9 mouse cellular contexts compared by ENCODE assay signal in the genomic region with DNA sequence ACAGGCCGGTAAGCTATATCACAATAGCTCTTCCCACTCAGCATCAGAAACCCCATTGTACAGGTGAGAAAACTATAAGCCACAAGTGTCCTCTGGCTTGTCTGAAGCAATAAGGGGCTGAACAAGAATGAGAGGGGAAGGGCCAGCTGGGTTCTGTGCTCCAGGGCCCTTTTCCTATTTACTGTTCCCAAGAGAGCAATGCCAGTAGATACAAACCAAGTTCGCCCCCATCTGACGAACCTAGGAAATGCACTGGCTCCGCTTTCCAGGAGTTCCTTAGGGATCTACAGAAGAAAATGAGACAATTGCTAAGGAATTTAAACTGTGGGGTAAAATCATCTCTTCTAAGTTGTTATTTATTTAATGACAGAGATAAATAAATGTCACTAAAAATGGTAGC. TPM values are rescaled to one million over a fixed set of nuclear protein-coding genes. Genes with fewer than 3 reads are reported as not detected.
DNase-seq lines count a peak whose midpoint lies in the region; ATAC-seq and TF ChIP-seq lines count a peak whose summit lies in the region.
"Had no signal": no experiment of that assay in that cellular context is flagged by ENCODE, and none has a peak within 500 bp of the region (broad histone marks: within the 10 kb centered on the region; RNA-seq: fewer than 3 reads in every experiment).

No protein-coding gene starts in this region.

- peak; percentile 35; the same call in 1 of the 2 replicates for TF ChIP-seq CTCF in liver, adult 2 months (IDR thresholded peaks at IDR 0.05; ENCODE audit: low read depth, low read length)
- peak; percentile 86 for TF ChIP-seq CTCF in stomach, postnatal 0 days (IDR thresholded peaks at IDR 0.05; ENCODE audit: low read depth)
- TF ChIP-seq CTCF in thymus, adult 2 months (IDR thresholded peaks at IDR 0.05; ENCODE audit: borderline replicate concordance, control insufficient read depth, extremely low read depth, insufficient read depth, low read length, poor library complexity) = no peak

- no peak overlapping the region for H3K27ac ChIP-seq in liver, adult 2 months (replicated peaks; ENCODE audit: insufficient read depth, low read depth, low read length)
- H3K27ac ChIP-seq in liver, embryonic 12.5 days = no peak overlapping the region
- no peak overlapping the region for H3K27ac ChIP-seq in stomach, postnatal 0 days (replicated peaks)
- no peak overlapping the region for H3K27ac ChIP-seq in thymus, adult 2 months (ENCODE audit: control insufficient read depth, insufficient read depth, low read length)
- H3K27ac ChIP-seq: midbrain, embryonic 12.5 days had no signal

- peak; percentile 20 for DNase-seq in liver, adult 2 months (ENCODE audit: extremely low read depth, low read depth, low spot score)
- peak; percentile 35 to 41 for DNase-seq in adrenal gland, postnatal 4 days (ENCODE audit: low spot score in 2 of 2)
- DNase-seq in gastrocnemius, adult 8-10 months (ENCODE audit: low spot score in 2 of 2) = peak; percentile 54 to 59
- peak; percentile 72 to 89 for DNase-seq in kidney, postnatal 25 days
- peak; percentile 30 to 50 for DNase-seq in lung, adult 18-20 months
- DNase-seq in stomach, postnatal 0 days (ENCODE audit: low spot score) = peak; percentile 76
- no peak for DNase-seq in thymus, adult 2 months

- 36% methylated on average over 4 of the region's 4 CpGs for WGBS in liver, adult 2 months
- 39% methylated on average over 4 of the region's 4 CpGs for WGBS in liver, embryonic 12.5 days (ENCODE audit: insufficient replicate concordance)
- WGBS in stomach, postnatal 0 days = 40% methylated on average over 4 of the region's 4 CpGs
- 59% methylated on average over 4 of the region's 4 CpGs for WGBS in thymus, adult 2 months

- no peaks in the 10 kb centered on the region for H3K79me2 ChIP-seq in liver, adult 2 months (ENCODE audit: control insufficient read depth, insufficient read depth, low read length)

- no peaks in the 10 kb centered on the region for H3K4me1 ChIP-seq in liver, adult 2 months (ENCODE audit: control insufficient read depth, insufficient read depth, low read length)
- H3K4me1 ChIP-seq in liver, embryonic 12.5 days = no peaks in the 10 kb centered on the region; the same call in 1 of the 2 replicates
- H3K4me1 ChIP-seq in stomach, postnatal 0 days (replicated peaks; ENCODE audit: control insufficient read depth, insufficient read depth) = no peaks in the 10 kb centered on the region
- no peaks in the 10 kb centered on the region for H3K4me1 ChIP-seq in thymus, adult 2 months (replicated peaks; ENCODE audit: control insufficient read depth, insufficient read depth, low read length)
- H3K4me1 ChIP-seq: midbrain, embryonic 12.5 days had no signal

- no peaks in the 10 kb centered on the region for H3K36me3 ChIP-seq in liver, adult 2 months (ENCODE audit: control insufficient read depth, insufficient read depth, low read length)
- no peaks in the 10 kb centered on the region for H3K36me3 ChIP-seq in liver, embryonic 12.5 days
- no peaks in the 10 kb centered on the region for H3K36me3 ChIP-seq in stomach, postnatal 0 days (ENCODE audit: control insufficient read depth, insufficient read depth, low read length)
- no peaks in the 10 kb centered on the region for H3K36me3 ChIP-seq in thymus, adult 2 months (ENCODE audit: control insufficient read depth, insufficient read depth, low read length)
- H3K36me3 ChIP-seq: midbrain, embryonic 12.5 days had no signal

- no peak overlapping the region for H3K9ac ChIP-seq in liver, adult 2 months (ENCODE audit: low read depth, low read length)
- no peak overlapping the region for H3K9ac ChIP-seq in liver, embryonic 12.5 days
- no peak overlapping the region for H3K9ac ChIP-seq in stomach, postnatal 0 days (ENCODE audit: low read length)
- H3K9ac ChIP-seq: midbrain, embryonic 12.5 days had no signal

- H3K27me3 ChIP-seq in liver, adult 2 months (ENCODE audit: control insufficient read depth, insufficient read depth, low read length) = no peaks in the 10 kb centered on the region
- no peaks in the 10 kb centered on the region for H3K27me3 ChIP-seq in liver, embryonic 12.5 days (replicated peaks)
- H3K27me3 ChIP-seq in stomach, postnatal 0 days (ENCODE audit: control insufficient read depth, insufficient read depth, low read length) = no peaks in the 10 kb centered on the region
- no peaks in the 10 kb centered on the region for H3K27me3 ChIP-seq in thymus, adult 2 months (ENCODE audit: control insufficient read depth, insufficient read depth, low read length)
- H3K27me3 ChIP-seq: midbrain, embryonic 12.5 days had no signal

- no peak overlapping the region for H3K4me2 ChIP-seq in liver, embryonic 12.5 days
- no peak overlapping the region for H3K4me2 ChIP-seq in stomach, postnatal 0 days (replicated peaks; ENCODE audit: low read depth)
- H3K4me2 ChIP-seq: midbrain, embryonic 12.5 days had no signal

- TF ChIP-seq POLR2A in liver, adult 2 months (IDR thresholded peaks at IDR 0.05; ENCODE audit: extremely low read depth, insufficient read depth, low read length) = no peak
- TF ChIP-seq POLR2A in thymus, adult 2 months (IDR thresholded peaks at IDR 0.05; ENCODE audit: control insufficient read depth, extremely low read depth, insufficient read depth, low read length, poor library complexity) = no peak

- H3K9me3 ChIP-seq in liver, embryonic 12.5 days (replicated peaks) = no peaks in the 10 kb centered on the region
- H3K9me3 ChIP-seq in stomach, postnatal 0 days (ENCODE audit: control insufficient read depth, low read length) = no peaks in the 10 kb centered on the region
- H3K9me3 ChIP-seq: midbrain, embryonic 12.5 days had no signal

- TF ChIP-seq EP300 in stomach, postnatal 0 days (optimal IDR thresholded peaks at IDR 0.05) = no peak

- no peak overlapping the region for H3K4me3 ChIP-seq in liver, adult 2 months (ENCODE audit: insufficient read depth, low read depth, low read length)
- H3K4me3 ChIP-seq in liver, embryonic 12.5 days = no peak overlapping the region
- H3K4me3 ChIP-seq in stomach, postnatal 0 days (ENCODE audit: low read depth, low read length) = no peak overlapping the region
- H3K4me3 ChIP-seq in thymus, adult 2 months (ENCODE audit: control insufficient read depth, insufficient read depth, low read length) = no peak overlapping the region
- H3K4me3 ChIP-seq: midbrain, embryonic 12.5 days had no signal

- ATAC-seq in liver, embryonic 12.5 days = no peak
- ATAC-seq in stomach, postnatal 0 days (ENCODE audit: low FRiP score, low TSS enrichment) = no peak

RNA-seq across cellular contexts. Expression of gene Polr2m, which starts 38.2 kb away (rescaled TPM):
- 52.3 and 52.9 TPM in 2 replicates for total RNA-seq in liver, adult 2 months (2014; rRNA removed)
- polyA plus RNA-seq in liver, adult 2 months (2012; rRNA removed) = 200 and 264 TPM in 2 replicates
- 209 and 213 TPM in 2 replicates for polyA plus RNA-seq in liver, embryonic 12.5 days (2016; fragmentation: Nextera tagmentation; extraction: Ambion mirVana)
- 100 to 1,000 TPM; 222 to 232 TPM for total RNA-seq in adrenal gland, postnatal 4 days (2021)
- total RNA-seq in gastrocnemius, adult 8-10 months (2022) = 100 to 1,000 TPM; 186 to 228 (median 210) TPM
- polyA plus RNA-seq in stomach, postnatal 0 days (2015; fragmentation: Nextera tagmentation; extraction: Ambion mirVana) = 149 and 155 TPM in 2 replicates
- polyA plus RNA-seq in thymus, adult 2 months (2012; rRNA removed) = 689 and 1,465 TPM in 2 replicates
